15 mouse cellular contexts compared by ENCODE assay signal in the genomic region with DNA sequence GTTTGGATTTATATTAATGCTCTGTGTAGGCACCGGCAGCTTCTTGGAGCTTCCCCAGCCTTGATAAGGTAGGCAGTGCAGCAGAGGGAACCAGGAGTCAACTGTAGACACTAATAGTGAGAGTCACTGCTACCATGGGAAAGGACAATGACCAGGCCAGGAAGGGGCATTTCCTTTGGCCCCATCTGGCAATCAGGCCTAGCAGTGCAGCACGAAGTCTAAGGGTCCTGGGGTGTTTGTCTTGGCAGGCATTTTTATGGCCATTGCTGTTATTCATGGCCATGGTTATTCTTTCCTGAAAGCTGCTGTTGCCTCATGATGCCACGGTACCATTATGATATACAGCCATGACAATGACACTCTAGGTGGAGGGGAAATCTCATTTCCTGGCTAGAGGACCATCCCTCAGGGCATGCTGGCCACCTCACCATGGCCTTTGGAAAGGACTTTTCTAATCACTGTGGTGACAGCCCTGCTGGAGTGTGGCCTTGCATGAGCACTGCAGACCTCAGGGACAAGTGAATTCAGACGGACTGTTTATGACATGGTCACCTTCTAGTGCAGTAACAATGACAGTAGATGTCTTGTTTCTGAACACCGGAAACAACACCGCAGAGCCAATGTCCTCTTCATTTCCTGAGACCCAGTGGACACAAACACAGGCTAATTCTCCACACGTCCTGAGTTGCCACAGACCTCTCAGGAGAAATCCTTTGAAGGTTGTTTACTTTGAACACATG.
DNase-seq lines count a peak whose midpoint lies in the region; ATAC-seq and TF ChIP-seq lines count a peak whose summit lies in the region.
"Had no signal": no experiment of that assay in that cellular context is flagged by ENCODE, and none has a peak within 500 bp of the region (broad histone marks: within the 10 kb centered on the region; RNA-seq: fewer than 3 reads in every experiment).

No protein-coding gene starts in this region.

- no peaks in the 10 kb centered on the region for H3K9me3 ChIP-seq in embryonic facial prominence, embryonic 13.5 days
- H3K9me3 ChIP-seq in embryonic facial prominence, embryonic 10.5 days: no peaks in the 10 kb centered on the region
- no peaks in the 10 kb centered on the region for H3K9me3 ChIP-seq in forebrain, embryonic 13.5 days (replicated peaks)
- H3K9me3 ChIP-seq: hindbrain, embryonic 13.5 days; intestine, embryonic 15.5 days; neural tube, embryonic 15.5 days had no signal

- no peak overlapping the region for H3K4me2 ChIP-seq in embryonic facial prominence, embryonic 13.5 days
- H3K4me2 ChIP-seq in forebrain, embryonic 13.5 days: no peak overlapping the region
- H3K4me2 ChIP-seq: hindbrain, embryonic 13.5 days; intestine, embryonic 15.5 days; midbrain, embryonic 11.5 days; neural tube, embryonic 15.5 days had no signal

- ATAC-seq in embryonic facial prominence, embryonic 13.5 days (ENCODE audit: insufficient number of reproducible peaks, insufficient read depth, low FRiP score, low TSS enrichment, low read depth): no peak
- ATAC-seq in forebrain, embryonic 13.5 days: no peak
- ATAC-seq: intestine, embryonic 15.5 days had no signal

- H3K9ac ChIP-seq in embryonic facial prominence, embryonic 13.5 days: 0 out of 2 replicates have a peak overlapping the region, but pooled peaks have one; percentile 27
- H3K9ac ChIP-seq in forebrain, embryonic 13.5 days: no peak overlapping the region
- H3K9ac ChIP-seq: hindbrain, embryonic 13.5 days; intestine, embryonic 15.5 days; liver, embryonic 14.5 days; neural tube, embryonic 15.5 days had no signal

- no peak overlapping the region for H3K4me3 ChIP-seq in embryonic facial prominence, embryonic 13.5 days
- no peak overlapping the region for H3K4me3 ChIP-seq in embryonic facial prominence, embryonic 10.5 days
- no peak overlapping the region for H3K4me3 ChIP-seq in kidney, adult 2 months (ENCODE audit: insufficient read depth, low read depth, low read length)
- no peak overlapping the region for H3K4me3 ChIP-seq in forebrain, embryonic 13.5 days
- H3K4me3 ChIP-seq: hindbrain, embryonic 13.5 days; intestine, embryonic 15.5 days; neural tube, embryonic 15.5 days had no signal

- no peak overlapping the region for H3K27ac ChIP-seq in embryonic facial prominence, embryonic 13.5 days
- no peak overlapping the region for H3K27ac ChIP-seq in embryonic facial prominence, embryonic 10.5 days (replicated peaks)
- no peak overlapping the region for H3K27ac ChIP-seq in kidney, adult 2 months (ENCODE audit: insufficient read depth, low read depth, low read length)
- no peak overlapping the region for H3K27ac ChIP-seq in forebrain, embryonic 13.5 days
- H3K27ac ChIP-seq: hindbrain, embryonic 13.5 days; intestine, embryonic 15.5 days; liver, embryonic 14.5 days; neural tube, embryonic 15.5 days had no signal

- H3K27me3 ChIP-seq in embryonic facial prominence, embryonic 13.5 days: no peaks in the 10 kb centered on the region
- H3K27me3 ChIP-seq in embryonic facial prominence, embryonic 10.5 days (replicated peaks; ENCODE audit: low read depth, poor library complexity, severe bottlenecking): no peaks in the 10 kb centered on the region
- no peaks in the 10 kb centered on the region for H3K27me3 ChIP-seq in kidney, adult 2 months (replicated peaks; ENCODE audit: control insufficient read depth, insufficient read depth, low read length)
- H3K27me3 ChIP-seq in forebrain, embryonic 13.5 days: no peaks in the 10 kb centered on the region
- H3K27me3 ChIP-seq: hindbrain, embryonic 13.5 days; intestine, embryonic 15.5 days; neural tube, embryonic 15.5 days had no signal

- no peak for TF ChIP-seq CTCF in kidney, adult 2 months (conservative IDR thresholded peaks at IDR 0.05; ENCODE audit: insufficient read depth, insufficient read length, low read depth, low read length)

- no peaks in the 10 kb centered on the region for H3K36me3 ChIP-seq in embryonic facial prominence, embryonic 13.5 days
- no peaks in the 10 kb centered on the region for H3K36me3 ChIP-seq in embryonic facial prominence, embryonic 10.5 days (replicated peaks)
- no peaks in the 10 kb centered on the region for H3K36me3 ChIP-seq in kidney, adult 2 months (ENCODE audit: control insufficient read depth, insufficient read depth, low read length)
- no peaks in the 10 kb centered on the region for H3K36me3 ChIP-seq in forebrain, embryonic 13.5 days (ENCODE audit: poor library complexity, severe bottlenecking)
- H3K36me3 ChIP-seq: hindbrain, embryonic 13.5 days; intestine, embryonic 15.5 days; neural tube, embryonic 15.5 days had no signal

- peaks cover 12% of the 10 kb centered on the region for H3K4me1 ChIP-seq in embryonic facial prominence, embryonic 13.5 days
- peaks cover 12% of the 10 kb centered on the region for H3K4me1 ChIP-seq in embryonic facial prominence, embryonic 10.5 days
- H3K4me1 ChIP-seq in kidney, adult 2 months (ENCODE audit: control insufficient read depth, insufficient read depth, low read length): no peaks in the 10 kb centered on the region; the same call in 1 of the 2 replicates
- no peaks in the 10 kb centered on the region for H3K4me1 ChIP-seq in forebrain, embryonic 13.5 days
- H3K4me1 ChIP-seq: hindbrain, embryonic 13.5 days; neural tube, embryonic 15.5 days had no signal

- WGBS in embryonic facial prominence, embryonic 13.5 days: 73% methylated on average over 7 of the region's 7 CpGs
- 83% methylated on average over 7 of the region's 7 CpGs for WGBS in embryonic facial prominence, embryonic 10.5 days
- WGBS in kidney, adult 2 months: 60% methylated on average over 7 of the region's 7 CpGs
- WGBS in forebrain, embryonic 13.5 days: 84% methylated on average over 7 of the region's 7 CpGs

- no peak for DNase-seq in embryonic facial prominence, embryonic 10.5 days (ENCODE audit: low spot score)
- peak; percentile 45 for DNase-seq in kidney, adult 2 months
- DNase-seq in kidney, adult 8-10 months: no peak
- peak; percentile 47 for DNase-seq in 416B (ENCODE audit: low read depth)
- DNase-seq in kidney, postnatal 36 days: peak; percentile 24 to 25
- DNase-seq in frontal cortex, postnatal 25 days (ENCODE audit: low spot score in 2 of 2): no peak
- DNase-seq: cerebellum, postnatal 10 days; right cerebral cortex, postnatal 4 days had no signal

- no peak for TF ChIP-seq POLR2A in kidney, adult 2 months (IDR thresholded peaks at IDR 0.05; ENCODE audit: low read depth, low read length)

Comparison
In these comparisons a context has a peak if more than half of its experiments do, and no peak if none do; other contexts are left out.
1. DNase-seq: peak in kidney, adult 2 months (single experiment), 416B (single experiment) and kidney, postnatal 36 days (2 of 2); none in embryonic facial prominence, embryonic 10.5 days (single experiment), kidney, adult 8-10 months (0 of 2) and frontal cortex, postnatal 25 days (0 of 2).